Mouse (Mus musculus): ENCODE measurements at regions not wholly inside any gene's neighbourhood (a gene's known extent, or its start where the extent isn't known, plus 50 kb on each side); places are given as distances from the start of the nearest gene placed in this dataset.

DNA sequence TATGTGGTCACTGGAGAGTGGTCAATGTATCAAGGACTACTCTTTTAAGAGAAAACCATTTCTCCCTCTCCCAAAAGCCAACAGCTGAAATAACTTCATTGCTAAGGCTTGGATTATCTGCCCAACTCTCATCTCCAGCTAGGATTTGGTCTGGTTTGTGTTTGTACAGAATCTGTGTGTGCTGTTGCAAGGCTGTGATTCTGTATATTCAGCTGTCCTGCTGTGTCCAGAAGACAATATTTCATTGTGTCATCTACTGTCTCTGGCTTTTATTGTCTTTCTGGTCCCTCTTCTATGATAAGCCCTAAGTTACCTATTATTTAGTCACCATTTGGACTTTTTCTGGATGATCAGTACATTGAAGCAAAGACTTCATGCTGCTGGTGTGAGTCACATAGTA lies 110.9 kb downstream of the Cenpc1 start:
- Histone ChIP-seq H3K36me3 (ENCODE audit: control insufficient read depth, insufficient read depth, low read length) (no peaks in the 10 kb centered on the region), H3K27ac (ENCODE audit: control insufficient read depth, insufficient read depth, low read length) (no peak overlapping the region), H3K4me3 (ENCODE audit: control insufficient read depth, insufficient read depth, low read length) (no peak overlapping the region), H3K27me3 (ENCODE audit: control insufficient read depth, insufficient read depth, low read length) (no peaks in the 10 kb centered on the region), H3K4me1 (replicated peaks; ENCODE audit: control insufficient read depth, insufficient read depth, low read length) (no peaks in the 10 kb centered on the region)
- DNase-seq = no peak
- TF ChIP-seq POLR2A (IDR thresholded peaks at IDR 0.05; ENCODE audit: control insufficient read depth, extremely low read depth, insufficient read depth, low read length, poor library complexity) (no peak), CTCF (IDR thresholded peaks at IDR 0.05; ENCODE audit: borderline replicate concordance, control insufficient read depth, extremely low read depth, insufficient read depth, low read length, poor library complexity) (no peak)

- peak; percentile 25 for DNase-seq
- no peak overlapping the region for H3K4me3 ChIP-seq (ENCODE audit: control insufficient read depth, insufficient read depth, low read length)
- no peak for TF ChIP-seq CTCF (IDR thresholded peaks at IDR 0.05; ENCODE audit: borderline replicate concordance, control insufficient read depth, extremely low read depth, insufficient read depth, low read length, poor library complexity)
- no peaks in the 10 kb centered on the region for H3K4me1 ChIP-seq (replicated peaks; ENCODE audit: control insufficient read depth, insufficient read depth, low read length)
- H3K27ac ChIP-seq (ENCODE audit: control insufficient read depth, insufficient read depth, low read length) = no peak overlapping the region
- H3K27me3 ChIP-seq (ENCODE audit: control insufficient read depth, insufficient read depth, low read length) = no peaks in the 10 kb centered on the region
- H3K36me3 ChIP-seq (ENCODE audit: control insufficient read depth, insufficient read depth, low read length) = no peaks in the 10 kb centered on the region
- 39% methylated on average over 8 of the region's 8 CpGs for whole genome bisulfite sequencing
Observed at GRCm38 (mm10) chr5:85936667-85937314, 128.6 kb downstream of the Cenpc1 start.

DNA sequence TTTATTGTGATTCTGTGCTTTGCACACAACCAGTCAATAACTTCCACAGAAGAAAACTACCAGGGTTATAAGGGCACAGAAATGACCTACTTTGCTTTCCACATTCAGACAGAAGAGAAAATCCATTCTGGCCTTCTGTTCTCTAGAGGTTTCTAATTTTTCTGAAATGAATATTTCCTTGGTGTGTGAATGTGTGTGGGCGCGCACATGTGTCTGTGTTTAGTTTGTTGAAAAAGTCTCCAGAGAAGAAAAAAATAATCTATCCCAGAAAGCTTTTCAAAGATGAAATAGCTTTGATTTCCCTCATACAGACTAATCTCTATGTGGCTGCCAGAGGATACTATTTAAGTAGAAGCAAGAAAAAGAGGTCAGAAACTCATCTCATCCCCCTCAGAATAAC lies 147.1 kb downstream of the Cenpc1 start:
- TF ChIP-seq CTCF (IDR thresholded peaks at IDR 0.05; ENCODE audit: borderline replicate concordance, control insufficient read depth, extremely low read depth, insufficient read depth, low read length, poor library complexity) (no peak), POLR2A (IDR thresholded peaks at IDR 0.05; ENCODE audit: control insufficient read depth, extremely low read depth, insufficient read depth, low read length, poor library complexity) (no peak)
- Histone ChIP-seq H3K4me1 (replicated peaks; ENCODE audit: control insufficient read depth, insufficient read depth, low read length) (no peaks in the 10 kb centered on the region), H3K4me3 (ENCODE audit: control insufficient read depth, insufficient read depth, low read length) (no peak overlapping the region), H3K27me3 (ENCODE audit: control insufficient read depth, insufficient read depth, low read length) (no peaks in the 10 kb centered on the region), H3K36me3 (ENCODE audit: control insufficient read depth, insufficient read depth, low read length) (no peaks in the 10 kb centered on the region), H3K27ac (ENCODE audit: control insufficient read depth, insufficient read depth, low read length) (no peak overlapping the region)
- 98% methylated on average over 2 of the region's 2 CpGs for WGBS
- no peak for DNase-seq

- TF ChIP-seq CTCF (IDR thresholded peaks at IDR 0.05; ENCODE audit: borderline replicate concordance, control insufficient read depth, extremely low read depth, insufficient read depth, low read length, poor library complexity) (no peak), POLR2A (IDR thresholded peaks at IDR 0.05; ENCODE audit: control insufficient read depth, extremely low read depth, insufficient read depth, low read length, poor library complexity) (no peak)
- H3K27ac ChIP-seq (ENCODE audit: control insufficient read depth, insufficient read depth, low read length) = no peak overlapping the region
- WGBS = 60% methylated on average over 4 of the region's 4 CpGs
- H3K27me3 ChIP-seq (ENCODE audit: control insufficient read depth, insufficient read depth, low read length) = no peaks in the 10 kb centered on the region
- H3K4me3 ChIP-seq (ENCODE audit: control insufficient read depth, insufficient read depth, low read length) = no peak overlapping the region
- no peak for DNase-seq
- no peaks in the 10 kb centered on the region for H3K4me1 ChIP-seq (replicated peaks; ENCODE audit: control insufficient read depth, insufficient read depth, low read length)
- no peaks in the 10 kb centered on the region for H3K36me3 ChIP-seq (ENCODE audit: control insufficient read depth, insufficient read depth, low read length)
Observed at GRCm38 (mm10) chr5:85915000-85915399, 150.4 kb downstream of the Cenpc1 start.

- H3K27me3 ChIP-seq (ENCODE audit: control insufficient read depth, insufficient read depth, low read length) = no peaks in the 10 kb centered on the region
- WGBS = 84% methylated on average over 6 of the region's 6 CpGs
- no peaks in the 10 kb centered on the region for H3K4me1 ChIP-seq (replicated peaks; ENCODE audit: control insufficient read depth, insufficient read depth, low read length)
- no peaks in the 10 kb centered on the region for H3K36me3 ChIP-seq (ENCODE audit: control insufficient read depth, insufficient read depth, low read length)
- no peak for TF ChIP-seq POLR2A (IDR thresholded peaks at IDR 0.05; ENCODE audit: control insufficient read depth, extremely low read depth, insufficient read depth, low read length, poor library complexity)
- DNase-seq = no peak
- no peak overlapping the region for H3K4me3 ChIP-seq (ENCODE audit: control insufficient read depth, insufficient read depth, low read length)
- no peak overlapping the region for H3K27ac ChIP-seq (ENCODE audit: control insufficient read depth, insufficient read depth, low read length)
Observed at GRCm38 (mm10) chr5:85896452-85896851, 168.9 kb downstream of the Cenpc1 start.

GRCm38 (mm10) chr5:85895814-85896213 lies 169.6 kb downstream of the Cenpc1 start:
- 65% methylated on average over 2 of the region's 2 CpGs for WGBS
- Histone ChIP-seq H3K36me3 (ENCODE audit: control insufficient read depth, insufficient read depth, low read length) (no peaks in the 10 kb centered on the region), H3K4me1 (replicated peaks; ENCODE audit: control insufficient read depth, insufficient read depth, low read length) (no peaks in the 10 kb centered on the region), H3K27ac (ENCODE audit: control insufficient read depth, insufficient read depth, low read length) (no peak overlapping the region), H3K27me3 (ENCODE audit: control insufficient read depth, insufficient read depth, low read length) (no peaks in the 10 kb centered on the region), H3K4me3 (ENCODE audit: control insufficient read depth, insufficient read depth, low read length) (no peak overlapping the region)
- DNase-seq = no peak
- TF ChIP-seq CTCF (IDR thresholded peaks at IDR 0.05; ENCODE audit: borderline replicate concordance, control insufficient read depth, extremely low read depth, insufficient read depth, low read length, poor library complexity) = no peak
- no peak for TF ChIP-seq POLR2A (IDR thresholded peaks at IDR 0.05; ENCODE audit: control insufficient read depth, extremely low read depth, insufficient read depth, low read length, poor library complexity)

GRCm38 (mm10) chr5:85870311-85870710 lies 195.1 kb downstream of the Cenpc1 start:
- Histone ChIP-seq H3K4me3 (ENCODE audit: control insufficient read depth, insufficient read depth, low read length) (no peak overlapping the region), H3K36me3 (ENCODE audit: control insufficient read depth, insufficient read depth, low read length) (no peaks in the 10 kb centered on the region), H3K27me3 (ENCODE audit: control insufficient read depth, insufficient read depth, low read length) (no peaks in the 10 kb centered on the region), H3K4me1 (replicated peaks; ENCODE audit: control insufficient read depth, insufficient read depth, low read length) (no peaks in the 10 kb centered on the region), H3K27ac (ENCODE audit: control insufficient read depth, insufficient read depth, low read length) (no peak overlapping the region)
- TF ChIP-seq CTCF (IDR thresholded peaks at IDR 0.05; ENCODE audit: borderline replicate concordance, control insufficient read depth, extremely low read depth, insufficient read depth, low read length, poor library complexity) (no peak), POLR2A (IDR thresholded peaks at IDR 0.05; ENCODE audit: control insufficient read depth, extremely low read depth, insufficient read depth, low read length, poor library complexity) (no peak)
- 93% methylated on average over 8 of the region's 8 CpGs for WGBS
- DNase-seq = no peak
